In the genomic region with DNA sequence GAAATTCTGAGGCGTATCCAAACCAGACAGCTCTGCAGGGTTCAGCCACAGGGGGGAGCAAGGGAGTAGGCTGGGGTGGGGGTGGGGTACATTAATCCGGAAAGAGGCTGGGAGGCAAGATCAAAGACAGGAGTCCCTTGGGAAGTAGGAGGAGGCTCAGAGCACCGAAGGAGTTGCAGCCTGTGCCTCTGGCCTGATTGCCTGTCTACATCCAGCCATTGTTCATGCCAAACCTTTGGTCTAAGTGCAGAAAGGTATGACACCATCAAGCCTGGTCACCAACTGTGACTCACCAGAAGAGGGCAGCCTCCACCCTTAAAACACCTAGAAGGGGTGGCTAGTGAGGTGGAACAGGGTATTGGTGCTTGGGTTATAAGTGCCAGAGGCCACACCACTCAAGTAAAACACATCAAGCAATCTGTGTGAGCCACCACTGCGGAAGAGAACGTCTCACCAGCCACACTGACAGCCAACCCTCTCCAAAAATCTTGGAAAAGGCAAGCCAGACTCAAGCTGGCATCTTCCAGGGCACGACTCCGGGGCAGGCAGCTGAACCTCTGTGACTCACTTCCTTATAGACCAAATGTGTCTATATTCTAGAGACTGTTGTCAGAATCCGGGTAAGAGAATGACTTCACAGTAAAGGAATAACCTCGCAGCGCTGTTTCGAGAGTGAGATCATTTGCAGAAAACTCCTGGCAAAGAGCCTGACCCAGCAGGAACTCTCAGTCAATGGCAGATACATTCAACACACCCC, we compare ENCODE assay signal across 8 mouse cellular contexts. TPM values are rescaled to one million over a fixed set of nuclear protein-coding genes. Genes with fewer than 3 reads are reported as not detected.
DNase-seq lines count a peak whose midpoint lies in the region; ATAC-seq and TF ChIP-seq lines count a peak whose summit lies in the region.

No protein-coding gene starts in this region.

- ATAC-seq in hindbrain, embryonic 11.5 days (ENCODE audit: low FRiP score): no peak
- peak; percentile 35; the same call in 1 of the 2 replicates for ATAC-seq in limb, embryonic 13.5 days (ENCODE audit: low FRiP score, low read depth)

- peak; percentile 55 for TF ChIP-seq CTCF in gastrocnemius, adult 2 months (IDR thresholded peaks at IDR 0.05)
- peak; percentile 62 to 92 (median 76) for TF ChIP-seq CTCF in MEL (IDR thresholded peaks at IDR 0.05 in 2 of 3, conservative IDR thresholded peaks at IDR 0.05 in 1 of 3; ENCODE audit: control insufficient read depth in 1 of 3, insufficient read depth in 1 of 3, low read depth in 2 of 3, low read length in 3 of 3, poor library complexity in 1 of 3, severe bottlenecking in 1 of 3)

- 48% methylated on average over 11 of the region's 11 CpGs for WGBS in hindbrain, embryonic 11.5 days
- WGBS in limb, embryonic 13.5 days: 39% methylated on average over 11 of the region's 11 CpGs

- intact Hi-C loops in gastrocnemius, adult 2 months (cut with DNase I): no loop called here
- intact Hi-C loops in gastrocnemius, postnatal 14 days (cut with DNase I; ENCODE audit: low total_unique reads): no loop called here

- no peaks in the 10 kb centered on the region for H3K4me1 ChIP-seq in MEL (ENCODE audit: control insufficient read depth in 1 of 2, insufficient read depth in 2 of 2, low read length in 2 of 2)
- 0 out of 2 replicates have a peak, but pooled peaks cover 4% of the 10 kb centered on the region for H3K4me1 ChIP-seq in hindbrain, embryonic 11.5 days (replicated peaks; ENCODE audit: control insufficient read depth, insufficient read depth, low read length)
- H3K4me1 ChIP-seq in limb, embryonic 13.5 days: peaks cover 39% of the 10 kb centered on the region

- H3K36me3 ChIP-seq in MEL (ENCODE audit: control insufficient read depth in 1 of 2, insufficient read depth in 2 of 2, low read length in 2 of 2): no peaks in the 10 kb centered on the region
- no peaks in the 10 kb centered on the region for H3K36me3 ChIP-seq in hindbrain, embryonic 11.5 days (ENCODE audit: control insufficient read depth, insufficient read depth, low read length)
- H3K36me3 ChIP-seq in limb, embryonic 13.5 days: no peaks in the 10 kb centered on the region
- H3K36me3 ChIP-seq in myocyte (ENCODE audit: control insufficient read depth, insufficient read depth): no peaks in the 10 kb centered on the region

- H3K79me2 ChIP-seq in MEL (ENCODE audit: control insufficient read depth, insufficient read depth, low read length, poor library complexity) (no peaks in the 10 kb centered on the region), myocyte (ENCODE audit: control insufficient read depth, insufficient read depth) (peaks cover 10% of the 10 kb centered on the region)

- H3ac ChIP-seq in myocyte (ENCODE audit: control insufficient read depth, insufficient read length): no peak overlapping the region

- no peak for TF ChIP-seq POLR2A in MEL (IDR thresholded peaks at IDR 0.05; ENCODE audit: control insufficient read depth in 1 of 2, insufficient read depth in 1 of 2, low read depth in 1 of 2, low read length in 2 of 2, poor library complexity in 1 of 2)
- no peak for TF ChIP-seq POLR2A in myocyte (IDR thresholded peaks at IDR 0.05; ENCODE audit: insufficient read length, low read depth)

- TF ChIP-seq EP300 in MEL (IDR thresholded peaks at IDR 0.05; ENCODE audit: low read depth in 1 of 2, low read length in 2 of 2): no peak

- no peak overlapping the region for H3K4me3 ChIP-seq in gastrocnemius, adult 2 months
- H3K4me3 ChIP-seq in MEL (ENCODE audit: control insufficient read depth in 1 of 2, insufficient read depth in 1 of 2, low read depth in 2 of 2, low read length in 2 of 2): no peak overlapping the region
- H3K4me3 ChIP-seq in hindbrain, embryonic 11.5 days (ENCODE audit: low read depth, low read length): no peak overlapping the region
- H3K4me3 ChIP-seq in limb, embryonic 13.5 days: no peak overlapping the region
- H3K4me3 ChIP-seq in myocyte: no peak overlapping the region

- no peak overlapping the region for H3K4me2 ChIP-seq in hindbrain, embryonic 11.5 days (replicated peaks; ENCODE audit: low read depth, low read length)
- H3K4me2 ChIP-seq in limb, embryonic 13.5 days (replicated peaks): peak overlapping the region; percentile 7; the same call in 1 of the 2 replicates
- H3K4me2 ChIP-seq in myocyte (ENCODE audit: low read depth): peak overlapping the region; percentile 61

- no peaks in the 10 kb centered on the region; a peak in 2 of 4 replicates for H3K27me3 ChIP-seq in MEL (ENCODE audit: control insufficient read depth in 1 of 2, insufficient read depth in 2 of 2, low read length in 2 of 2)
- peaks cover 5% of the 10 kb centered on the region for H3K27me3 ChIP-seq in hindbrain, embryonic 11.5 days (ENCODE audit: control insufficient read depth, insufficient read depth, low read length)
- H3K27me3 ChIP-seq in limb, embryonic 13.5 days: no peaks in the 10 kb centered on the region; the same call in 1 of the 2 replicates
- no peaks in the 10 kb centered on the region for H3K27me3 ChIP-seq in myocyte (ENCODE audit: control insufficient read depth, insufficient read depth, insufficient read length)

- no peaks in the 10 kb centered on the region for H3K9me3 ChIP-seq in MEL (replicated peaks; ENCODE audit: insufficient read depth, low read length)
- H3K9me3 ChIP-seq in hindbrain, embryonic 11.5 days (ENCODE audit: control insufficient read depth, low read length): no peaks in the 10 kb centered on the region
- H3K9me3 ChIP-seq in limb, embryonic 13.5 days: no peaks in the 10 kb centered on the region

- no peak overlapping the region for H3K9ac ChIP-seq in MEL (ENCODE audit: control insufficient read depth, low read depth, low read length, poor library complexity, severe bottlenecking)
- H3K9ac ChIP-seq in hindbrain, embryonic 11.5 days (ENCODE audit: low read depth, low read length): no peak overlapping the region
- no peak overlapping the region for H3K9ac ChIP-seq in limb, embryonic 13.5 days

- peak; percentile 48 for DNase-seq in gastrocnemius, adult 2 months
- DNase-seq in gastrocnemius, postnatal 14 days: no peak
- peak; percentile 84 for DNase-seq in MEL (ENCODE audit: low read depth, low spot score)
- peak; percentile 77 for DNase-seq in embryo, embryonic 10 days (ENCODE audit: low spot score)
- peak; percentile 71 for DNase-seq in hindbrain, embryonic 11.5 days (ENCODE audit: low spot score)
- no peak for DNase-seq in right cerebral cortex, postnatal 14 days

- H3K27ac ChIP-seq in gastrocnemius, adult 2 months: no peak overlapping the region
- no peak overlapping the region for H3K27ac ChIP-seq in MEL (ENCODE audit: control insufficient read depth, low read depth, low read length)
- no peak overlapping the region for H3K27ac ChIP-seq in hindbrain, embryonic 11.5 days (ENCODE audit: low read depth, low read length)
- peak overlapping the region; percentile 49 for H3K27ac ChIP-seq in limb, embryonic 13.5 days

- TF ChIP-seq RAD21 in MEL (IDR thresholded peaks at IDR 0.05; ENCODE audit: low read depth, low read length): peak; percentile 79

TF ChIP-seq in MEL, 35 proteins besides CTCF, POLR2A, EP300 and RAD21 (continues in another document):
- peak; percentile 48; the same call in 1 of the 2 replicates for TF ChIP-seq BHLHE40 (IDR thresholded peaks at IDR 0.05; ENCODE audit: borderline replicate concordance, low read depth, low read length)
- TF ChIP-seq ZMIZ1 (IDR thresholded peaks at IDR 0.05; ENCODE audit: low read depth, low read length): no peak
- TF ChIP-seq CHD2 (IDR thresholded peaks at IDR 0.05; ENCODE audit: low read length): peak; percentile 63
- TF ChIP-seq SIN3A (IDR thresholded peaks at IDR 0.05; ENCODE audit: low read length): no peak
- peak; percentile 78 for TF ChIP-seq SMC3 (IDR thresholded peaks at IDR 0.05; ENCODE audit: low read depth, low read length)
- no peak for TF ChIP-seq USF1 (IDR thresholded peaks at IDR 0.05; ENCODE audit: low read depth, low read length)
- no peak for TF ChIP-seq UBTF (IDR thresholded peaks at IDR 0.05; ENCODE audit: borderline replicate concordance, insufficient read depth, low read depth, low read length)
- no peak for TF ChIP-seq HCFC1 (IDR thresholded peaks at IDR 0.05; ENCODE audit: low read depth, low read length)
- TF ChIP-seq RCOR1 (IDR thresholded peaks at IDR 0.05; ENCODE audit: low read depth, low read length): no peak

TF ChIP-seq in myocyte, 11 proteins besides CTCF, POLR2A, EP300 and RAD21:
- TF ChIP-seq POLR2AphosphoS2 (IDR thresholded peaks at IDR 0.05; ENCODE audit: insufficient read length, low read depth): no peak
- TF ChIP-seq MYOD1 (IDR thresholded peaks at IDR 0.05; ENCODE audit: control insufficient read depth in 1 of 3, insufficient read length in 2 of 3, low read depth in 2 of 3): peak in 1 of 3 experiments; percentile 15

RNA-seq across cellular contexts. Expression of a gene that starts 4.9 kb away (rescaled TPM):
- total RNA-seq in gastrocnemius, adult 2 months (2021): 1 to 10 TPM; 1.2 to 2.2 TPM
- 1 to 10 TPM; 1.8 to 2.6 TPM for total RNA-seq in gastrocnemius, postnatal 14 days (2021)
- 0.39 and 0.42 TPM in 2 replicates for total RNA-seq in MEL (2012; rRNA removed)
- polyA plus RNA-seq in MEL (2012; ENCODE audit: insufficient read depth in 1 of 2, insufficient read length in 2 of 2, low read depth in 1 of 2, low replicate concordance in 2 of 2, missing spikeins in 1 of 2) (1 to 10 TPM in 1 of 2 experiments, not detected in 1; 2.3 TPM), myocyte (2012; fragmentation: generic; extraction: Trizol) (17.4 TPM)
- polyA plus RNA-seq in hindbrain, embryonic 11.5 days (2014; fragmentation: Nextera tagmentation; extraction: Ambion mirVana): 10.8 and 12.5 TPM in 2 replicates
- 31.9 and 32.3 TPM in 2 replicates for polyA plus RNA-seq in limb, embryonic 13.5 days (2015; fragmentation: Nextera tagmentation; extraction: Ambion mirVana)

RNA-seq across cellular contexts. Expression of a gene that starts 34.4 kb away (rescaled TPM):
- total RNA-seq in gastrocnemius, adult 2 months (2021): 10 to 100 TPM; 27.8 to 31.3 TPM
- 10 to 100 TPM; 43.4 to 46.2 TPM for total RNA-seq in gastrocnemius, postnatal 14 days (2021)
- 263 and 330 TPM in 2 replicates for total RNA-seq in MEL (2012; rRNA removed)
- 100 to 1,000 TPM in 1 of 2 experiments, not detected in 1; 366 TPM for polyA plus RNA-seq in MEL (2012; ENCODE audit: insufficient read depth in 1 of 2, insufficient read length in 2 of 2, low read depth in 1 of 2, low replicate concordance in 2 of 2, missing spikeins in 1 of 2)
- polyA plus RNA-seq in hindbrain, embryonic 11.5 days (2014; fragmentation: Nextera tagmentation; extraction: Ambion mirVana): 119 and 128 TPM in 2 replicates
- 215 and 216 TPM in 2 replicates for polyA plus RNA-seq in limb, embryonic 13.5 days (2015; fragmentation: Nextera tagmentation; extraction: Ambion mirVana)
- 83.0 TPM for polyA plus RNA-seq in myocyte (2012; fragmentation: generic; extraction: Trizol)

Comparison
In these comparisons a context has a peak if more than half of its experiments do, and no peak if none do; other contexts are left out.
1. DNase-seq: peak in gastrocnemius, adult 2 months (single experiment), MEL (single experiment), embryo, embryonic 10 days (single experiment) and hindbrain, embryonic 11.5 days (single experiment); none in gastrocnemius, postnatal 14 days (single experiment) and right cerebral cortex, postnatal 14 days (single experiment).